Mouse (Mus musculus) midbrain, embryonic 12.5 days (tissue): ENCODE results near the gene Dglucy. TPM values are rescaled to one million over a fixed set of nuclear protein-coding genes. Genes with fewer than 3 reads are reported as not detected.

ENCODE experiments used
- ATAC-seq: fragments of 200-750 bp; cut with Nextera tagmentation; 2 replicates; pipeline ENCODE4 v1.8.0; 2017; ENCODE audit warnings: low read depth, moderate TSS enrichment, moderate library complexity; ENCODE audit not compliant: low FRiP score
- H3K27ac ChIP-seq: fragments of 300-500 bp; sonication (generic); replicated peaks from 2 replicates; pipeline ENCODE4 v1.5.1; 2016; ENCODE audit warnings: mild to moderate bottlenecking
- H3K27me3 ChIP-seq: fragments of 300-500 bp; sonication (generic); 2 replicates; pipeline ENCODE4 v1.6.1; 2016; ENCODE audit warnings: mild to moderate bottlenecking
- H3K36me3 ChIP-seq: fragments of 300-500 bp; sonication (generic); 2 replicates; pipeline ENCODE4 v1.6.1; 2016
- H3K4me1 ChIP-seq: fragments of 300-500 bp; sonication (generic); 2 replicates; pipeline ENCODE4 v1.6.1; 2016
- H3K4me2 ChIP-seq: fragments of 300-500 bp; sonication (generic); replicated peaks from 2 replicates; pipeline ENCODE4 v1.6.1; 2016; ENCODE audit warnings: mild to moderate bottlenecking, moderate library complexity
- H3K4me3 ChIP-seq: fragments of 300-500 bp; sonication (generic); 2 replicates; pipeline ENCODE4 v1.5.1; 2016; ENCODE audit warnings: mild to moderate bottlenecking
- H3K9ac ChIP-seq: fragments of 300-500 bp; sonication (generic); replicated peaks from 2 replicates; pipeline ENCODE4 v1.6.1; 2016; ENCODE audit warnings: mild to moderate bottlenecking, moderate library complexity
- H3K9me3 ChIP-seq: fragments of 300-500 bp; sonication (generic); 2 replicates; pipeline ENCODE4 v1.6.1; 2016; ENCODE audit warnings: mild to moderate bottlenecking
- whole genome bisulfite sequencing: fragments of 180-500 bp; shearing (Covaris S2); methylation state at CpG from one replicate; pipeline ENCODE4 v1.1.7; 2016; 5-methylcytosine and 5-hydroxymethylcytosine counted together
- polyA plus RNA-seq: library from polyadenylated mRNA; unstranded; fragments of >200 nt; fragmentation: Nextera tagmentation; extraction: Ambion mirVana; gene quantifications from 2 replicates; pipeline ENCODE4 v1.2.1, GENCODE M21; 2016

Dglucy gene
- polyA plus RNA-seq, 1 experiment from 2014 or later, result 0.80 TPM

- no peaks in the 10 kb centered on the region for H3K36me3 ChIP-seq
- H3K9ac ChIP-seq, result no peak overlapping the region
- no peaks in the 10 kb centered on the region for H3K9me3 ChIP-seq
- no peaks in the 10 kb centered on the region for H3K4me1 ChIP-seq
- H3K4me2 ChIP-seq, result no peak overlapping the region
- 80% methylated on average over 11 of the region's 11 CpGs for WGBS
- no peaks in the 10 kb centered on the region for H3K27me3 ChIP-seq
- no peak overlapping the region for H3K4me3 ChIP-seq
- no peak for ATAC-seq
- H3K27ac ChIP-seq, result no peak overlapping the region
Measured at GRCm38 (mm10) chr12:100847437-100848080, 68.7 kb downstream of the Dglucy start.

- no peak overlapping the region for H3K4me3 ChIP-seq
- no peak overlapping the region for H3K4me2 ChIP-seq
- H3K4me1 ChIP-seq, result no peaks in the 10 kb centered on the region
- H3K36me3 ChIP-seq, result no peaks in the 10 kb centered on the region
- H3K27me3 ChIP-seq, result no peaks in the 10 kb centered on the region
- H3K27ac ChIP-seq, result no peak overlapping the region
- ATAC-seq, result peak; percentile 83
- 80% methylated on average over 7 of the region's 7 CpGs for WGBS
- no peak overlapping the region for H3K9ac ChIP-seq
- H3K9me3 ChIP-seq, result no peaks in the 10 kb centered on the region
Measured at GRCm38 (mm10) chr12:100849421-100850138, 70.7 kb downstream of the Dglucy start.

GRCm38 (mm10) chr12:100852370-100852769, 73.5 kb downstream of the Dglucy start:
- Histone ChIP-seq H3K9me3 (no peaks in the 10 kb centered on the region), H3K4me2 (no peak overlapping the region), H3K4me1 (no peaks in the 10 kb centered on the region), H3K9ac (no peak overlapping the region), H3K27ac (no peak overlapping the region), H3K4me3 (no peak overlapping the region), H3K36me3 (no peaks in the 10 kb centered on the region), H3K27me3 (no peaks in the 10 kb centered on the region)
- no peak for ATAC-seq
- 94% methylated on average over 3 of the region's 3 CpGs for WGBS

- no peak overlapping the region for H3K4me3 ChIP-seq
- H3K27ac ChIP-seq, result no peak overlapping the region
- H3K9ac ChIP-seq, result no peak overlapping the region
- no peaks in the 10 kb centered on the region for H3K4me1 ChIP-seq
- no peaks in the 10 kb centered on the region for H3K27me3 ChIP-seq
- H3K4me2 ChIP-seq, result no peak overlapping the region
- no peaks in the 10 kb centered on the region for H3K9me3 ChIP-seq
- 85% methylated on average over 2 of the region's 2 CpGs for whole genome bisulfite sequencing
- ATAC-seq, result no peak
- H3K36me3 ChIP-seq, result no peaks in the 10 kb centered on the region
Measured at GRCm38 (mm10) chr12:100856337-100856736, 77.5 kb downstream of the Dglucy start.

GRCm38 (mm10) chr12:100857791-100858190, 78.9 kb downstream of the Dglucy start:
- WGBS, result 81% methylated on average over 7 of the region's 7 CpGs
- Histone ChIP-seq H3K27me3 (no peaks in the 10 kb centered on the region), H3K9me3 (no peaks in the 10 kb centered on the region), H3K27ac (no peak overlapping the region), H3K4me2 (no peak overlapping the region), H3K36me3 (no peaks in the 10 kb centered on the region), H3K4me3 (no peak overlapping the region), H3K9ac (no peak overlapping the region), H3K4me1 (no peaks in the 10 kb centered on the region)
- ATAC-seq, result no peak

GRCm38 (mm10) chr12:100862272-100862671, 83.4 kb downstream of the Dglucy start:
- H3K4me1 ChIP-seq, result no peaks in the 10 kb centered on the region
- 91% methylated on average over 3 of the region's 3 CpGs for WGBS
- no peak for ATAC-seq
- H3K9ac ChIP-seq, result no peak overlapping the region
- no peaks in the 10 kb centered on the region for H3K27me3 ChIP-seq
- H3K27ac ChIP-seq, result no peak overlapping the region
- H3K4me3 ChIP-seq, result no peak overlapping the region
- H3K9me3 ChIP-seq, result no peaks in the 10 kb centered on the region
- H3K4me2 ChIP-seq, result no peak overlapping the region
- no peaks in the 10 kb centered on the region for H3K36me3 ChIP-seq

- H3K4me2 ChIP-seq, result no peak overlapping the region
- no peak overlapping the region for H3K4me3 ChIP-seq
- no peak overlapping the region for H3K9ac ChIP-seq
- 90% methylated on average over 3 of the region's 3 CpGs for WGBS
- H3K36me3 ChIP-seq, result no peaks in the 10 kb centered on the region
- H3K27me3 ChIP-seq, result no peaks in the 10 kb centered on the region
- H3K9me3 ChIP-seq, result no peaks in the 10 kb centered on the region
- H3K4me1 ChIP-seq, result no peaks in the 10 kb centered on the region
- no peak for ATAC-seq
- no peak overlapping the region for H3K27ac ChIP-seq
Measured at GRCm38 (mm10) chr12:100862856-100863446, 84.1 kb downstream of the Dglucy start.

- Histone ChIP-seq H3K9me3 (no peaks in the 10 kb centered on the region), H3K9ac (no peak overlapping the region), H3K27me3 (no peaks in the 10 kb centered on the region), H3K4me3 (no peak overlapping the region), H3K27ac (no peak overlapping the region), H3K36me3 (no peaks in the 10 kb centered on the region), H3K4me1 (no peaks in the 10 kb centered on the region), H3K4me2 (no peak overlapping the region)
- no peak for ATAC-seq
Measured at GRCm38 (mm10) chr12:100865072-100865471, 86.2 kb downstream of the Dglucy start.

GRCm38 (mm10) chr12:100865509-100866078, 86.7 kb downstream of the Dglucy start:
- H3K4me2 ChIP-seq, result no peak overlapping the region
- WGBS, result 80% methylated on average over 11 of the region's 11 CpGs
- H3K27ac ChIP-seq, result no peak overlapping the region
- H3K4me3 ChIP-seq, result no peak overlapping the region
- no peaks in the 10 kb centered on the region for H3K4me1 ChIP-seq
- H3K36me3 ChIP-seq, result no peaks in the 10 kb centered on the region
- no peaks in the 10 kb centered on the region for H3K9me3 ChIP-seq
- H3K27me3 ChIP-seq, result no peaks in the 10 kb centered on the region
- H3K9ac ChIP-seq, result no peak overlapping the region
- no peak for ATAC-seq

GRCm38 (mm10) chr12:100867097-100867496, 88.2 kb downstream of the Dglucy start:
- Histone ChIP-seq H3K4me1 (no peaks in the 10 kb centered on the region), H3K9ac (no peak overlapping the region)
- WGBS, result 90% methylated on average over 8 of the region's 8 CpGs

GRCm38 (mm10) chr12:100868049-100868622, 89.3 kb downstream of the Dglucy start:
- Histone ChIP-seq H3K36me3 (no peaks in the 10 kb centered on the region), H3K4me2 (no peak overlapping the region), H3K27ac (no peak overlapping the region), H3K27me3 (no peaks in the 10 kb centered on the region), H3K9ac (no peak overlapping the region), H3K4me1 (no peaks in the 10 kb centered on the region), H3K4me3 (no peak overlapping the region), H3K9me3 (no peaks in the 10 kb centered on the region)
- ATAC-seq, result no peak
- 50% methylated on average over 4 of the region's 4 CpGs for WGBS

More at GRCm38 (mm10) chr12:100867097-100867496, 88.2 kb downstream of the Dglucy start:
- H3K36me3 ChIP-seq, result no peaks in the 10 kb centered on the region
- no peaks in the 10 kb centered on the region for H3K9me3 ChIP-seq
- no peak overlapping the region for H3K4me3 ChIP-seq
- H3K4me2 ChIP-seq, result no peak overlapping the region
- no peak overlapping the region for H3K27ac ChIP-seq
- ATAC-seq, result no peak
- H3K27me3 ChIP-seq, result no peaks in the 10 kb centered on the region

GRCm38 (mm10) chr12:100871234-100871633, 92.4 kb downstream of the Dglucy start:
- no peaks in the 10 kb centered on the region for H3K4me1 ChIP-seq

More at GRCm38 (mm10) chr12:100871234-100871633, 92.4 kb downstream of the Dglucy start:
- WGBS, result 93% methylated on average over 6 of the region's 6 CpGs
- no peak for ATAC-seq
- no peak overlapping the region for H3K27ac ChIP-seq
- H3K36me3 ChIP-seq, result no peaks in the 10 kb centered on the region
- no peak overlapping the region for H3K4me3 ChIP-seq
- no peaks in the 10 kb centered on the region for H3K9me3 ChIP-seq
- no peaks in the 10 kb centered on the region for H3K27me3 ChIP-seq
- H3K4me2 ChIP-seq, result no peak overlapping the region
- H3K9ac ChIP-seq, result no peak overlapping the region
